Mouse (Mus musculus): ENCODE results near the gene Atp6v0a4.

DNA sequence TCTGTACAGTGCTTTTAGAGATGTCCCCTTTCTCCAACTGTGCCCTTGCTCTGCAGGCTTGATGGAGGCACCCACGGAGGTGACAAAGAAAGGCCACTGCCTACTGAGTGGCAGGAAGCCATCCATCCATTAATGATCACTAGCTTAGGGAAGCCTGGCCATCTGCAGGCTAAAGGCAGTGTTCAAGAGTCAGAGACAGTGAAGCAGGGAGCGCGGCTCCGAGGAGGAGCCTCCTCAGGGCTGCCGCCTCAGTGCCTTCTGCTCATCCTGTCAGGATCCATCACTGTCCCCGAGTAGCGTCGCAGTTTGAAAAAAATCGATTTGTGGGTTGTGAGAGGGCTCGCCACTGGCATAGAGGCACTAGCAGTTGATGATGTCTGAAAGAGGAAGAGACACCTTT is 24.2 kb upstream of the Atp6v0a4 start:
- TF ChIP-seq CTCF (IDR thresholded peaks at IDR 0.05; ENCODE audit: borderline replicate concordance, insufficient read depth, low read length) (no peak), POLR2A (IDR thresholded peaks at IDR 0.05; ENCODE audit: low read depth, low read length) (no peak)

Measured in embryonic fibroblast, embryonic 13.5 days (primary cell).